Mouse (Mus musculus) embryonic fibroblast, embryonic 13.5 days (primary cell): ENCODE results near the gene Wapl. TPM values are rescaled to one million over a fixed set of nuclear protein-coding genes. Genes with fewer than 3 reads are reported as not detected.

Experiments used
- H3K27ac ChIP-seq: 2 replicates; pipeline ENCODE4 v1.5.1; 2012; ENCODE audit warnings: low read length, control low read depth, inconsistent platforms; ENCODE audit not compliant: insufficient read depth
- H3K4me1 ChIP-seq: 2 replicates; pipeline ENCODE4 v1.6.1; 2011; ENCODE audit warnings: low read length; ENCODE audit not compliant: control insufficient read depth, insufficient read depth
- H3K4me3 ChIP-seq: 2 replicates; pipeline ENCODE4 v1.5.1; 2011; ENCODE audit warnings: mild to moderate bottlenecking, control low read depth, low read length; ENCODE audit not compliant: insufficient read depth
- CTCF ChIP-seq: IDR thresholded peaks from 2 replicates; pipeline ENCODE4 v1.5.1; 2011; ENCODE audit warnings: mild to moderate bottlenecking, control low read depth, low read length, moderate library complexity, borderline replicate concordance; ENCODE audit not compliant: insufficient read depth
- POLR2A ChIP-seq: IDR thresholded peaks from 2 replicates; pipeline ENCODE4 v1.6.1; 2011; ENCODE audit warnings: low read depth, mild to moderate bottlenecking, control low read depth, low read length, moderate library complexity
- polyA plus RNA-seq: library from polyadenylated mRNA; stranded (reverse); fragments of >200 nt; gene quantifications from 2 replicates; pipeline ENCODE4 v1.2.4, GENCODE M21; 2011; ENCODE audit warnings: low read depth; ENCODE audit not compliant: missing spikeins, insufficient read length

Gene Wapl
- 66.2 and 74.1 TPM in 2 replicates for polyA plus RNA-seq

- Histone ChIP-seq H3K4me3 (peak within 1 kb of the TSS; percentile 99), H3K4me1 (no peaks in the 10 kb centered on the region), H3K27ac (peak within 1 kb of the TSS; percentile 37; the same call in 1 of the 2 replicates)
- TF ChIP-seq POLR2A (peak; percentile 47), CTCF (no peak)
These were observed at the start of gene Wapl for GRCm38 (mm10) chr14:34673395-34674228. Gene Wapl, plus strand, starts transcription at chr14:34673928.

GRCm38 (mm10) chr14:34626824-34627223 is 46.9 kb upstream of the Wapl start:
- Histone ChIP-seq H3K4me3 (no peak overlapping the region), H3K27ac (no peak overlapping the region), H3K4me1 (no peaks in the 10 kb centered on the region)
- TF ChIP-seq POLR2A (no peak), CTCF (no peak)

- H3K27ac ChIP-seq: no peak overlapping the region
- H3K4me1 ChIP-seq: no peaks in the 10 kb centered on the region
- no peak overlapping the region for H3K4me3 ChIP-seq
- no peak for TF ChIP-seq POLR2A
- no peak for TF ChIP-seq CTCF
These were observed 40.8 kb upstream of the Wapl start for GRCm38 (mm10) chr14:34632722-34633448.

GRCm38 (mm10) chr14:34635192-34635591 is 38.5 kb upstream of the Wapl start:
- TF ChIP-seq CTCF (no peak), POLR2A (no peak)

GRCm38 (mm10) chr14:34635721-34636120 is 38.0 kb upstream of the Wapl start:
- H3K27ac ChIP-seq: no peak overlapping the region
- no peak for TF ChIP-seq POLR2A
- TF ChIP-seq CTCF: no peak
- no peaks in the 10 kb centered on the region for H3K4me1 ChIP-seq
- no peak overlapping the region for H3K4me3 ChIP-seq

More at GRCm38 (mm10) chr14:34635192-34635591, 38.5 kb upstream of the Wapl start:
- no peaks in the 10 kb centered on the region for H3K4me1 ChIP-seq
- no peak overlapping the region for H3K27ac ChIP-seq
- H3K4me3 ChIP-seq: no peak overlapping the region

- H3K27ac ChIP-seq: no peak overlapping the region
- no peak overlapping the region for H3K4me3 ChIP-seq
- H3K4me1 ChIP-seq: no peaks in the 10 kb centered on the region
- TF ChIP-seq CTCF (no peak), POLR2A (no peak)
These were observed 29.6 kb upstream of the Wapl start for GRCm38 (mm10) chr14:34644140-34644539.

- Histone ChIP-seq H3K4me3 (no peak overlapping the region), H3K27ac (no peak overlapping the region), H3K4me1 (no peaks in the 10 kb centered on the region)
- TF ChIP-seq CTCF (no peak), POLR2A (no peak)
These were observed 25.8 kb upstream of the Wapl start for GRCm38 (mm10) chr14:34647870-34648475.

GRCm38 (mm10) chr14:34657131-34657530 is 16.6 kb upstream of the Wapl start:
- TF ChIP-seq POLR2A: no peak
- no peak for TF ChIP-seq CTCF
- H3K4me1 ChIP-seq: 0 out of 2 replicates have a peak, but pooled peaks cover under 1% of the 10 kb centered on the region
- no peak overlapping the region for H3K27ac ChIP-seq
- H3K4me3 ChIP-seq: no peak overlapping the region

GRCm38 (mm10) chr14:34660351-34660787 is 13.4 kb upstream of the Wapl start:
- Histone ChIP-seq H3K4me3 (no peak overlapping the region), H3K27ac (no peak overlapping the region), H3K4me1 (0 out of 2 replicates have a peak, but pooled peaks cover 3% of the 10 kb centered on the region)
- TF ChIP-seq POLR2A: no peak
- TF ChIP-seq CTCF: no peak
